Mouse (Mus musculus) lung, adult 18-20 months (tissue): Measurements from ENCODE around the gene Large1.
"Not testable (repeated sequence)": the region's sequence is repeated elsewhere in the genome, so short reads cannot be mapped to it uniquely, and the experiment has no call there.

Experiments used
- DNase-seq, 2 experiments: peaks; one replicate each; pipeline ENCODE4 v3.0.0; 2022; ENCODE audit warnings: mixed read lengths in 2 of 2

Large1 gene

DNA sequence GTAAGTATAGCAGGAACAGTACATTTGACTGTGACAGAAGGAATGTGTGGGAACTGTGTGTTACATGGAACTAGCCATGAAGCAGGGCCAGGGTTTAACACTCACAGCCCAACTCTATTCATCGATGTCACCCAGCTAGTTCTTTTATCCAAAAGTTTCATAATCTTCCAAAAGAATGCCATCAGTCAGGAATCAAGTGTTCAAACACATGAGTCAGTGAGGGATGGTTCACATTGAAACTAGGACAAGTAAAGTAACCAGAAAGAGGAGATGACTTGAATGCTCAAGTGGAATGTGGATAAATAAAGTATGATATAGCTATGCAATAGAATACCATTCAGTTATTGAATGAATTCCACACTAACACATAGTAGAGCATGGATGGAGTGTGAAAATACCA, 359.5 kb downstream of the Large1 start:
- no peak for DNase-seq

DNA sequence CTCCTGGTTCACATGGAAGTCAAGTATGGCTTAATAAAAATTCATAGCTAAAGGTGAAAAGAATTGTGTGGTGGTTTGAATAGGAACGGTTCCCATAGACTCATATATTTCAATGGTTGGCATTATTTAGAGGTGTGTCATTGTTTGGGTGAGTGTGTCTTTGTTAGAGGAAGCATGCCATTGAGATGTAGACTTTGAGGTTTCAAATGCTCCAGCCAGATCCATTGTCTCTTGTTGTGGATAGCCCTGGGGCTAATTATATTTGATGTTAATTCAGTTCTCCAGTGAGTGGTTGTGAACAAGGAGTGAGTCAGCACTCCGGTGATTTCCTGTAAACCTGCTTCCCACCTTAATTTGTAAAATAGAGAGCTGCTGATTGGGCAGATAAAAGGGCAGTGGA, 362.9 kb downstream of the Large1 start:
- DNase-seq, result no peak

DNA sequence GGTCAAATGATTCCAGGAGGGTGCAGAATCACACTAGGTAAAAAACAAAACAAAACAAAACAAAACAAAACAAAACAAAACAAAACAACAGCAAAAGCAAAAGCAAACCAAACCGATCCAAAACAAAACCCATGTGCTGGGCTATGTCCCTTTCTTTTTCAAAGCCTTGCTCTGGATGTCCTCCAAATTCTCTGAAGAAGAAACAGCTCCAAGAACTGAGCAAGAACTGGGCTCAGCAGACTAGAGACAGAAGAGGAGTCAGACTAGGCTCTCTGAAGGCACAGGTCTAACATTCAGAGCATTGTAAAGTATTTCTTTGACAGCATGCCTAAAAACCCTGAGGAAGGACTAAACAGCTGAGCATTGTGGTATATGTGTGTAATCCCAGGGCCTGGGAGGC, 370.5 kb downstream of the Large1 start:
- no peak for DNase-seq

DNA sequence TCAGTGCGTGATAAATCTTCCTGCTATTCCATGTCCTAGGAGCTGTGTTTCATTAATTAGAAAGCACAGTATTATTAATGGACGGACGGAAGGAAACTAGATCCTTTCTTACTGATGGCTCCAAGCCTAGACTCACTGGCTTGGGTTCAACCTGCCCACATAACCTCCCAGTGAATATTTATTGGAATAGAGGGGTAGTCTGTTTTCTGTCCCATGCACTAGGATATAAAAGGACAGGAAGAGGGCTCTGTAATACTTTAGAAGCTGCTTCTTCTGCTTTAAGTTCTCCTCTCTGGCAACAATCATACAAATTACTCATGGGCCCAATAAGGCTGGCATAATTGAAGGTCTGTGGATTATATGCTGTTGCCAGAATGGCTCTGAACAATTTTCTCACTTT, 398.3 kb downstream of the Large1 start:
- DNase-seq, result no peak

DNA sequence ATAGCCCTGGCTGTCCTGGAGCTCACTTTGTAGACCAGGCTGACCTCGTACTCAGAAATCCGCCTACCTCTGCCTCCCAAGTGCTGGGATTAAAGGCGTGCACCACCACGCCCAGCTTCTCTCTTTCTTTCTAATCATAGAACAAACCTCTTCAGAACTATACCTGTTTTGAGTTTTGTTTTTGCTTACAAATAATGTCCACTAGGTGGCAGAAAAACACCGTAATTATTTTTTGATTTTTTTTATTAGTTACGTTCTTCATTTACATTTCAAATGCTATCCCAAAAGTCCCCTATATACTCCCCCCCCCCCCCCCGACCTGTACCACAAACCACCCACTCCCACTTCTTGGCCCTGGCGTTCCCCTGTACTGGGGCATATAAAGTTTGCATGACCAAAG, 411.9 kb downstream of the Large1 start:
- DNase-seq, result not testable (repeated sequence)

DNA sequence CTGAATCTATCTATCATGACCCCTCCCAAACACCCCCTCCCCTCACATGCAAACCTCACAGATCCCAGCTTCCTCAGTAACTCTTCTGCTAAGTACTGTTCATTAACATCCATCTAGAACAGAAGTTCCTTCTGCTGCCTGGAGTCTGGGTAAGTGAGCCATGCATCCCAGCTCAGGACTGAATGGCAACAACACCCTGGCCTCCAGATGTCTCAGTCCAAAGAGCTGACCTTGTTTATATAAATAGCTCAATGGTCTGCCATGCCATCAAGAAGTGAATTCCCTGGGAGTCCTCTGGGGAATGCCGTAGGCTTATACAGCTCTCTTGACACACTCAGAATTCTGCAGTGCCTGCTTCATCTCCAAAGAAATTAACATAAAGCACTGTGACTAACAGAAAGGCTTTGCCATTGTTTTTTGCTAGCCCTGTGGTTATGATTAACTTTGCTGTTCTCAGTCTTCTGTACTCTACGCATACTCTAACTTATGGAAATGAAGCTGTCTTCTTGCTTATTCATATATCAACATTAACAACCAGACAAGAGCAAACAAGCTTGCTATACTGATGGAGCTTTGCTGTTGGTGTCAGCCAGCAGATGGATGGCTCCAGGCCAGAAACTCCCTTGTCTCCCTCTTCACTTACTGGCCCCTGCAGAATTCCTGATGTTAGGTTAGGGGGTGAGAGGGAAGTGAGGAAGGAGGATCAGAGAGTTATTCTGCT, 434.0 kb downstream of the Large1 start:
- DNase-seq, result no peak

DNA sequence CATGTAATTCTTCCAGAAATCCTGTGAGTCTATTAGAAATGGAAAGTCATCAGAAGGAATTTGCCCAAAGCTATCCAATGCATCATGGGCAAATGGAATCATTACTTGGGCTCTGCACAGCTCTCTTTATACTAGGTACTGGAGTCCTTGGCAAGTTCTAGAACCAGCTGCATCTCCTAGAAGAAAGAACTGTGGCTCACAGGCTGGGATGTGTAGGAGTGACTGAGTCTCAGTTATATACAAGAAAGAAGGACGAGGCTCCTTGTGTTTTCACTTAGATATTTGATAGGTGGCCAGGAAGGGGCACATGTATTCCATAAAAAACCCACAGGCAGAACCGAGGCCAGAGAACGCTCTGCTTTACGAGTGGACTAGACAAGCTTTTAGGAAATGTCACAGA, 447.8 kb downstream of the Large1 start:
- no peak for DNase-seq

DNA sequence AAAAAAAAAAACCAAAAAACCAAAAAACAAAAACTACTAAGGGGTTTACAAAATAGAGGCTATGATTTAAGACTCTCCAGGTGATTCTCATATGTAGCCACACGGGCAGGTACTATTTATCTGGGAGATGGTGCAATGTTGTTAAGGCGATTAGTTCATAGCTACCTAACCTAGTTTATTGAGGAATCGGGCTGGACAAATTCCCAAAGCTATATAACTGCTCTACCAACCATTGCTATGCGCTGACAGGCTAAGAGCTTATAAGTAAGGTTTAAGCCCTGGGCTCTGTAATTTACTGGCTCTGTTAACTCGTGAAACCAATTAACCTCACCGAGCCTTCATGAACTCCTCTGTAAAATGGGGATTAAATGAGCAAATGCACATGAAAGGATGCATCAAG, 451.7 kb downstream of the Large1 start:
- no peak for DNase-seq

DNA sequence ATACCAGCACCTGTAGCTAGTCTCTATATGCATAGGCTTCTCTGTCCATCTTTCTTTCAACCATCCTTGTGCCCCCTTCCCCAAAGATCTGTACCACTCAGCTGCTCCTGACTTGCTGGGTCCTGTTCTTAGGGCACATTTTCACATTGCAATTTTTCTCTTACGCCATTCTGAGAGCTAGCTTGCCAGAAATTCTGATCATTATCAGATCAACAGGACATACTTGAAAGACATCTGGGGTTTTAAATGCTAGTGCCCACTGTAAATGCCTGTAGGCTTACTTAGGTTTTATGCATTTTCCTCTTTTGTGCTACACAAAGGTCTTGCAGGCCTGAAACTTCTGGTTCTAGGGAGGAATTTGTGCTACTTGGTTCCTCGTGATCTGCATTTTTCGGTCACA, 454.0 kb downstream of the Large1 start:
- no peak for DNase-seq

DNA sequence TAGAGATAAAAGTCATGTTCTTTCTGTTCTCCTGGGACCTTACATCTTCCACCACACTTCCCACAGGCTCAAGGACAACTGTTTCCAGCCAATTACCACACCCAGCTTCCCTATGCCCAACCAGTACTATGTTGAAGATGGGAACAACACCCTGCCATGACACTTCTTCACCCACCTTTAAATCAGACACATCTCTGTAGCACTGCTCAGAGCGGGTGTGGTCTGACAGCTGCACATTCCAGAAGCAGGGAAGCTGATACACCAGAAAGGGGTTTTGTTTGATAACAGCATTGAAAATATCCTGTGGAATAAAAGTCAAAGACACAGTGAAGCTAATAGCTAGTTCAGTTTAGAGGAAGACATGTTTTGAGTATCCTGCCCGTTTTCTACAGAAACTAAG, 470.3 kb downstream of the Large1 start:
- no peak for DNase-seq

DNA sequence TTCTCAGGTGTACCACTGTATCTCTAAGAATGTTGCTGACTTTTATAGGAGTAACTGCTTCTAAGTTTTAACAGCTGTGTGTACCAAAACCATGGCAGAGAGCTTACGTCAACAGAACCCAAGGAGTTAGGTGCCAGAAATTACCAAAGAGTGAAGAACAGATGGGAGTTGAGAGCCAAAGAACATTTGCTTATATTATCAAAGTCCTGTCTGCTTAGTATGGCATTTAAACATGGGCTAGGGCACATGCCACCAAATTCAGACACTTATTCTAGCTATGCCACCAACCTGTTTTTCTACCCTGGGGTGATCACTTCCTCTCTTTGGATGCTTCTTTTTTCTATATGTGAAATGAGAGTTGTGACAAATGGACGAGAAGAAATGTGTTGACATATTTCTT, 479.9 kb downstream of the Large1 start:
- DNase-seq, result no peak

DNA sequence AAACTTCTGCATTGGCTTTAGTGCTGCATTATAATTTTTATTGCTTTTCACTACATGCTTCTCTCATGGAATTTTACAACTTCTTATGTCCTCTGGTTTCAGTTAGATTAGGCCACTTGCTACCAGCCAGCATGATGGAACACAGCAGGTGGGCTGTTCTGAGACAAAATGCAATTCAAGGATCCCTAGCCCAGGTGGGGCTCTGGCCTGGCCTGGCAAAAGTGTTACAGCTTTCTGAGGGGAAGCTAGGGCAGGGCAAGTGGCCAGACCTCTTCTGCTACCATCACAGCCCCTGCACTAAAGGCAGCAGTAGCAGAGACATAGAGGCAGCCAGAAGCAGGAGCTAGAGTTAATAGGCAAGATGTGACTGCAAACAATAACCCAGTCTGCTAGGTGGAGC, 506.5 kb downstream of the Large1 start:
- no peak for DNase-seq

DNA sequence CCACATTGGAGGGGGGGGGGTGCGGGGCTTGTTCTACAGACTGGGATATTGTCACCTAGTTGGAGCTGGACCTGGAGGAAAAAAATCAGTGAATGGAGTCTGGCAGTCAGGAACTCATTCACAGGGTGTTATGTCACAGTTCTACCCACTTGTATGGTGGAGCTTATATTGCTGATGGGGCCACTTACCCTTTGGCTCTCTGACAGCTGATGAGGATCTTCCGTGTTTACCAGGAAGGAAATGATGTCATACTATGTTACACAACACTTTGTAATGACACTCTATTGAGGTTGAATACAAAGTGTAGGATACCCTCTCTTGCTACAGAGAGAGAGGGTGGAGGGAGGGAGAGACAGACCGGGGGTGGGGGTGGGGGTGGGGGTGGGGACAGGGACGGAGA, 517.5 kb downstream of the Large1 start:
- no peak for DNase-seq

DNA sequence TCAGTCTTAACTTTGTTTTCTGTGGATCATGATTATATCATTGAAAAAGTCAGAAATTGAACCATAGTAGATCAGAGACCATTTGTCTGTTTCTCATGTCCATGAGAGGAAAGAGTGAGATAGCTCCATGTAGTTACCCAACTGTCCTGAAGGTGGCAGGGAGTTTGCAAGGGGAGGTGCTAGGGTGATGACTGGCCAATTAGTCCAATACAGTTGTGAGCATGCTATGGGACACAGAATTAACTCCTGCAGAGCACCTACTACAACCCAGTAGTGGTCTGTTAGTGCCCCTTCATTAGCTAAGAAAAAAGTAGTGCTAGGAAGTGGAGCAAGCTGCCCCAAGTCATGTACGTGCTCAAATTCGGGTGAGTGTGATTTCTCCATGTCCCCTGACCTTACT, 520.2 kb downstream of the Large1 start:
- DNase-seq, result no peak

DNA sequence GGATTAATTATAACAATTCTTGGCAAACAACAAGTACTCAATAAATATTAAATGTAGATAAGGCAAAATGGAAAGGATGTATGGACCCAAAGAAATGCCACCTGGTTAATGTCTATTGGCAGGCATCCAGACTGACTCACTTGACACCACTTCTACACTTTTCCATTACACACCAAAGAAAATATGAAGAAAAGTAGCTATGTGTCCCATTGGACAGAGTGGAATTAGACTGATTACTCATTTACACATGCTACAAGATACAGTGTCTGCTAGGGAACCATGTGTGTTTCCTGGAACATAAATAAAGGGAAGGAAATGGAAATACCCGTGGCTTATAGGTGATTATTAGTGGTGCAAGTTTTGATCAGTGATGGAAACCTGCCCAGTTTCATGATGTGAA, 521.0 kb downstream of the Large1 start:
- DNase-seq, result no peak

DNA sequence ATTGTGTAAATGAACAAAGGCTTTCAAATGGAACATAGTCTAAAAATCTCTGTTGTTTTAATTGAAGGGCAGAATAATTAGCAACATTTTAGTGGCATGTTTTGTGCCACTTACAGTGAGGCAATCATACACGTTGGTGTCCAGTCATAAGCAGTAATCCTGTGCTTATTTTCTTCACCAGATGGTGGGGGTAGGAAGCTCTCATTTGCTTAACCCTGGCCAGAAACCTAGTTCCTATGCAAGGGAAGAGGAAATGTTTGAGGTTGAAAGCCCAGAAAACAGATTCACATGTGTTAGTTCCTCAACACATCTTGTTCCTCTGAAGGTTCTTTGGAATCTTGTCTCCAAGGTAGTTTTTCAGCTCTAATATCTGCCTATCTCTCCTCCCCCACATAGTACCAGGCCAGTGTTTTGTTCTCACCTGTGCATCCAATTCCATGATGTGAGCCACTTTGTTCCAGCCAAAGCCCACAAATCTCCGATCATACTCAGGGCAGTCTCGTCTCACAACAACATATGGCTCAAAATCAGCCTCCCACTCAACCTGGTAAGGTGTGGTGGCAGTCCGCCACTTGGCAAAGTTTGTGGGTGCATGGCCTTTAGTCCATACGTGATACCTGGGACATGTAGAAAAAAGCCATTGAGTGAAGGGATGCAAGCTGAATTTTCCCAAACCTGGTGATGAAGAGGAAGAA, 535.5 kb downstream of the Large1 start:
- no peak for DNase-seq

DNA sequence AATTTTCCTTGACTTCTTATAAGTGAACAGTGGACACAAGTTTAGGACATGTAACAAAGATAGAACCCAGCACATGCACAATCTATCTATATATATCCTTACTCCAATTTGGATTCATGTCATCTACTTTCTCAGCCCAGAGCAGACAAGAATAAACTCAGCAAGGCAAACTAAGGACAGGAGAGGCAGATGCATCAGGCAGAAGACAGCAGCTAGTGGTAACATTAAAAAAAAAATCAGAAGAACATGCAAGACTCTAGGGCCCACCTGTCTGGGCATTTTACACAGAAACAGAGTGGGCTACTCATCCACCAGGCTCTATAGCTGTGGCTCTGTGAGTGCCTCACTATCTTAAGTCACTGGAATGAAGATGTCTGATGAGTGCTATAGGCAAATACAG, 536.7 kb downstream of the Large1 start:
- DNase-seq, result no peak

DNA sequence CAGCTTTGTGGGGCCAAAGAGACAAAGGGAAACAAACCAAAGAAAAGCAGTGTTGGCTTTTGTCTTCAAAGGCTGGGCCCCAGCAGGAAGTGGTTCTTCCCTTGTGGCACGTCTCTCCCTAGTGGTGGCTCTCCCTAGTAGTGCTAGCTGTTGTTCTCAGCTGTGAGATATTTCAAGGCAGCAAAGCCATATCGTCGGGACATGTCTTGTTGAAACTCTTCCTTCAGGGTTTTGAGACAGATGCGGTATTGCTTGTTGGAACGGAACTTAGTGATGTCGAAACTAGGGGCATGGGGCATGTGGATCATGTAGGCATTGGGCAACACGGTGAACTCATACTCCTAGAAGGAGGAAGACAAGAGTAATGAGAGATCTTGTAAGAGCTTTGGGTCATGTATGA, 537.7 kb downstream of the Large1 start:
- peak; percentile 40 to 49 for DNase-seq

DNA sequence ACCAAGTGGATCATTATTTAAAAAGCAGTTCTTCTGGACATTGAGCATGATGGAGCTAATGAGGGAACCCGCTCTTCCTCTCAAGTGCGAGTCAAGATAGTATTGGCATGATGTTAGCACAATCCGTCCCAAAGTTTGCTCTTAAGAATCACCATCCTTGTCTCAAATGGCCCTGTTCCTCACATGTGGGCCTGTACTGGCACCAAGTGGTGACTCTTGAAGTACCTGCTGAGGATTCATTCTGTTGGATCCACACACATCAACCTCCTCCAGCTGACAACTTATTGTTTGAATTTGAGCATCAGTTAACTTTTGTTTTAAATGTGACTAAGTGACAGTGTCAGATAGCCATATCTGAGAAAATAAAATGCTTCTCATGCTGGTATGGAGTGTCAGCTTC, 540.6 kb downstream of the Large1 start:
- no peak for DNase-seq

DNA sequence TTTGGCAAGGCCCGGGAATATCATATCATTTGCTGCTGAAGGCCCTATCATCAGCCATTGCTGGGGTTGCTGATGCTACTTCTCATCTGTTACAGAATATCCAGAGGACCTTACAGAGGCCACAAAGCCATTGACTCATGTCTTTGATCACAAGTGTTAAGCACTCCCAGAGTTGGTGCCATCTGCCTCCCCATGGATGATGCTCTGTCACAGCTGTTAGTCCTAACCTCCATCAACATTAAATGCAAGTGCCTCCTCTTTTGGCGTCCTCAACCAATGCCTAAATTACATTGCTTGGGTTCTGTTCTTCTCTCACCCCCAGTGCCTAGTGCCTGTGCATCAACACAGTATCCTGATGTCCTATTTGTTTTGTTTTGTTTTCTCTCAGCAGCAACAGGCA, 551.8 kb downstream of the Large1 start:
- no peak for DNase-seq

DNA sequence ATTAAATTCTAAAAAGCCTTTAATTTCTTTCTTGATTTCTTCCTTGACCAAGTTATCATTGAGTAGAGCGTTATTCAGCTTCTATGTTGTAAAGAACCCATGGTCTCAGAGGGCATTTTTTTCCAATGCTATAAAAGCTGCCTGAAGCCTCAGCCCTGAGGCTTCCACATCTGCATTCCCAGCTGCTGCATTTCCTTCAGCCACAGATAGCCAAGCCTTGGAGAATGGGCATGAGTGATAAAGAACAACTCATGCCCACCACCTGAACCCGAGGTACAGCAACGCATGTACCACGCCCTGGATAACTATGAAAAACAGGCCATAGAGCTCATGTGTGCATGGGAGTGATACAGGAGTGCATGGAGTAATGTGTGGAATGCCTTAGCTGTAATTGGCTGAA, 572.7 kb downstream of the Large1 start:
- no peak for DNase-seq

DNA sequence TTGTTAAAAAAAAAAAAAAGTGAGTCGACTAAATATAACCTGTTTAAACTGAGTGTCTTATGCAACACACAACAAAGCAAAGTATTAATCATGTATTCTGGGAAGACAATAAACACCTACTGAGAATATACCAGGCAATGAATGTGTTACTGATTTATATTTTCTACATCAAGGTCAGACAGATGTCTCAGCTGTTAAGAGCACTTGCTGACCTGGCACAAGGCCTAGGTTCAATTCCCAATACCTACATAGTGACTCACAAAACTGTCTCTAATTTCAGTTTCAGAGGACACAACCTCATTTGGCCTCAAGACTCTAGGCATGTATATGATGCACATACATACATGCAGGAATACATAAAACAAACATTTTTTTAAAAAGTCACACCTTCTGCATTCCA, 575.5 kb downstream of the Large1 start:
- no peak for DNase-seq

DNA sequence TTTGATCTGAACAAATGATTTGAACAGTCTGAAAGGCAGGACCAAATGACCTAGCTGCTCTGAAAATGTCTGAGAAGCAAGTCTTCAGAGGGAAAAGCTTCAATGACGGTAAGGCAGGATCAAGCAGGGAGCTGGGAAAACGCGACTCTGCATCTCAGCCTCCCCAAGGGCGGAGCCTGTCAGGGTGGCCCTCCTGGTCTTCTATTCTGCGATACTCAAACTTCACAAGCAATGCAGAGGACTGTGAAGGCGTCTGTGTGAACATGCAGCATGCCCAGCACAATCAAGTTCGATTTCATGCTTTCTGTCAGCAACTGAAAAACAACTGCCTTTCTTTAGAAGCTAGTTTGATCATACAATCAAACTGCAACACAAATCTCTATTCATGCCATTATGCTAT, 586.6 kb downstream of the Large1 start:
- DNase-seq, result no peak

DNA sequence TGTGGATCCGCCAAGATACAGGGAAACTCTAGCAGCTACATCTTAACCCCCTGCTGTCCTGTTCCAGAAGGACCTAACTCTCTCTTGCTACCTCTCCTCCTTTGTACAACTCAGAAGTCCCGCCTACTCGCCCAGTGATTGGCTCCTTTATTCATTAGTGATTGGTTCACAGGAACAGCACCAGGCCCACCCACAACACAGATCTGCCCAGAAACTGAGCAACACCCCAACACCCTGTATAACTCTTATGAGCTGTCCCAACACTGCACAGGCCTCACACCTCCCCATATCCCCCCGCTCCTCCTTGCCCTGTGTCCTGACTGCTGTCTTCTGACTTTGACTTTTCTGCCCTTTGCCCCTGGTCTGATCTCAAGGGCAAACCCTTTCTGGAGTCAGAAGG, 587.6 kb downstream of the Large1 start:
- no peak for DNase-seq
